Mouse (Mus musculus) cerebellum, postnatal 14 days (tissue): ENCODE measurements at regions not wholly inside any gene's neighbourhood (a gene's known extent, or its start where the extent isn't known, plus 50 kb on each side); places are given as distances from the start of the nearest gene placed in this dataset.
A peak's percentile ranks its signal among the peaks of the same experiment; 100 is the strongest.
"Not testable (repeated sequence)": the region's sequence is repeated elsewhere in the genome, so short reads cannot be mapped to it uniquely, and the experiment has no call there.

ENCODE experiments used
- DNase-seq, 2 experiments: peaks; one replicate each; pipeline ENCODE4 v3.0.0; 2021; ENCODE audit warnings: mixed read lengths in 2 of 2

- not testable (repeated sequence) for DNase-seq
These were observed 79.6 kb downstream of the Gm10715 start for GRCm38 (mm10) chr9:3116311-3116710.

GRCm38 (mm10) chr9:3161181-3161580 lies 124.5 kb downstream of the Gm10715 start:
- no peak for DNase-seq

DNA sequence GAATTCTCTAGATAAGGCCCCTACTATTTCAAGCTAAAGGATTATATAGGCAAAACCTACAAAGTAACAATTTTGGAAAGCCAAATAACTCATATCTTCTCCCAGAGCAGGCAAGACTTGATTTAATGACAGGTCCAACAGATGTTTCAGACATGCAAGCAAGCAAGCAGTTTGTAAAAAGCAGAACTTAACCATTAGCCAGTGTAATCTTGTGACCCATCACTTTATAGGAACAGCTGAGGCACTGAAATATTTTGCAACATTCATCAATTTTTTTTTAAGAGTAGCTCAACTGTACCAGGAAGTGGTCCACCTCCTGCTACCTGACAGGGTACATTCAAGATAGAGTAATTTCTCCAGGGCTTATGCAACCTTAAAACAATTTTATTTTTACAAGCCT lies 147.7 kb downstream of the Gm10715 start:
- no peak for DNase-seq

DNA sequence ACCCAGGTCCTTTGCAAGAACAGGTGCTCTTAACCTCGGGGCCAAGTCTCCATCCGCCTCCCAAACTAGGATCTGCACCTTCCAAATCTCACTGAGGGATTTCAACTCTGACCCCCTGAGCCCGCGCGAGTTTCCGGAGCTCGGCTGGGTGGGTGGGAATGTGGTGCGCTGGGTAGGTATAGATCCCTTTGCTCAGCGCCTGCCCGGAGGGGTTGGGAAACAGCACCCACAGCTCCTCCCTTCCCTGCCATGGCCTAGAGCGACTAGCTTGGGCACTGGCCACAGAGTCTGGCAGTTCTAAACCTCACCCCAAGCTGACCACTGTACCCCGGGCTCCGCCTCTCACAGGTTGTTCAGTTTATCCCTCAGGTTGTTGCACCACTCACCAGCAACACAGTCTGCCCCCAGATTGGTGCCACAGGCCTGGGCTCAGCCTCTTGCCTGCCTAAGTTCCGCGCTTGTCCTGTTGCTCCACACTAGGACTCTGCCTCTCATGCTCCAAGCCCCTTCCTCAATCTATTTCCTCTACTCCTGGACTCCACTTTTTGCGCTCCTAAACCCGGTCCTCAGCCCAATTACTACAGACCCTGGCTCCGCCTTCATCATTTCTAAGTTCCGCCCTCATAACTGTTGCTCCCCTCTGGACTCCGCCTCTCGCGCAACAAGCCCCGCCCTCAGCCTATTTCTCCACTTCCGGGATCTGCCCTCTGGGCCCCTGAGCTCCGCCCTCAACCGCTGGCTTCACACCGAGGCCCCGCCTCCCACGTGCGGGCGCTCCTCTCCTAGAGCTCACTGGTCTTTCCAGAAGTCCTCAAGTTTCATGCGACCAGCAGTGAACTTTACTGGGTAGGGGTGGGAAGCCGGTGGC lies 135.6 kb upstream of the Alkbh8 start:
- no peak for DNase-seq

- not testable (repeated sequence) for DNase-seq
These were observed 135.0 kb upstream of the Alkbh8 start for GRCm38 (mm10) chr9:3200019-3200347.

DNA sequence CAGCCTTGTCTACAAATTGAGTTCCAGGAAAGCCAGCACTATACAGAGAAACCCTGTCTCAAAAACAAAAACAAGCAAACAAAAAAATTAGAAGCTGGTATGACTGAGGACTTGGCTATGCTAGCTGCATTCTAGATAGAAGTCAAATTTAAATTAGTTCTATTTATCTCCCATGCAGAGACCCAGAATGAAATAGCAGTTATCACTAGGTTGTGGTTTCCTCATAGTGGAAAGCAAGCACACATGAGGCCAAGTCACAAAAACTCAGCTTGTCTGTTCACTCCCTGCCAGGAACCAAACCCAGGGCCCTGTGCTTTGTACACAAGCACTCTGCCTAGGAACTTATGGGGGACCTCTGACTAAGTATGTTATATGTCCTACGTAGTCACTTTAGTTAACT lies 126.8 kb upstream of the Alkbh8 start:
- not testable (repeated sequence) for DNase-seq

DNA sequence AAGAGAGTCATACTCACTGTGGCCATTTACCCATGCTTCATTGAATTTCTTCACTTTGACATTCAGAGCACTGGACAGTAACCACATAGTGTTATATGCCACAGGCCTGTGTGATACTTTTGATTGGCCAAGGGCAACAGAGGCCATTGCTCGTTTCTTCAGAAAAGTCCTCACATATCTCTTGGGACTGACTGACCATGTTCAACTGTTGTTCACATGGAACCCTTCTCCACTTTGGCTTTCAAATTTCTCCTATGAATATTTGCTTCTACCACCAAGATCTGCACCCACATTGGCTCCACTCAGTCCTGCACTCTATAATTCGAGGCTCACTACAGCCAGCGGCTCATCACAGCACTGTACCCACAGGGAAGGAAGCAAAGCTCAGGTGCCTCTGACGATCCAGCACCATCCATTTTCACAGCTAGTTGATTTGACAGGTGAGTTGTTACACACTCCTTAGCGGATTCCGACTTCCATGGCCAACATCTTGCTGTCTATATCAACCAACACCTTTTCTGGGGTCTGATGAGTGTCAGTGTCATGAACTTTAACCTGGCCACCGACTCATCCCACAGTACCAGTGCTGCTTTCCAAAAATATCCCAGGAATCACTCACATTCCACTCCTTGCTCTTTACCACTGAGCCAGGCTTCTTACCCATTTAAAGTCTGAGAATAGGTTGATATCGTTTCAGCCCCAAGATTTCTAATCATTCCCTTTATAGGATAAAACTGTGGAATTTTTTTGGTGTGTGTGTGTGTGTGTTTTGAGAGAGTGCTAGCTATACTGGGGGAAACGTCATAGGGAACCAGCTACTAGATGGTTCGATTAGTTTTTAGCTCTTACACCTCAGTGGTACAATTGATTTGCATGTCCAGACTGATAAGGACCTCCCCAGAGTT lies 76.3 kb upstream of the Alkbh8 start:
- peak; percentile 66 to 72 for DNase-seq

DNA sequence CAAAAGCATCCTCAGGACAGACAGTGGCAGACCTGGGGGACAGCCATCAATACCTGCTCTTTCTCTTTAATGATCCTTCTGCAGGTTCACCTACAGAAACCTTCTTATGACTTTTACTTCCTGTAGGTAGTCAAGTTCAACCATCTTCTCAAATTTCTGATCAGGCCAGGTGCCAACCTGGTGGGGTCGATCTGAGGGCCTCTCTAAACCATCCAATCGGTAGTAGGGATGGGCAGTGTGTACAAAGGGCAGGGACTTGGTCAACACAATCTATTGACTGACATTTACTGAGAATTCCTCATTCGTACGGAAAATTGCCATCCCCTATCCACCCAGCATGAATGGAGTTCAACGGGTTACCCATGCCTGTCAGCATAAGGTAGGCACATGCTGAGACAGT lies 74.8 kb upstream of the Alkbh8 start:
- DNase-seq: no peak

DNA sequence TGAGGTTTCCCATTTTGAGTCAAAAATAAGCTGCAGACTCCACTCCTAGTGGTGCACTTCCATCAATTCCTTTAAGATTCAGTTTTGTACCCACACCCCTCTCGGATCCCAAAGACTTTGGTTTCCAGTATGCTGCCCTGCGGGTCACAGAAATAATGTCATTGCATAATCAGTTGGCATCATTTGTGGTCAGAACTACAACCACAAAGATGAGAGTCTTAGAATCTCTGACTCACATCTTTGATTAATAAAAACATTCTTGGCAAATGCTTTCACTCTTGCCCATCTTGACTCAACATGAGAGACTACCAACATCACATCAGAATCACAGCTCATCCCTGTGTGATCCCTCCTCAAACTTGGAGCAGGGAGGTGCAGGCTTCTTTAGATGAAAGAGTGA lies 74.1 kb upstream of the Alkbh8 start:
- no peak for DNase-seq

DNA sequence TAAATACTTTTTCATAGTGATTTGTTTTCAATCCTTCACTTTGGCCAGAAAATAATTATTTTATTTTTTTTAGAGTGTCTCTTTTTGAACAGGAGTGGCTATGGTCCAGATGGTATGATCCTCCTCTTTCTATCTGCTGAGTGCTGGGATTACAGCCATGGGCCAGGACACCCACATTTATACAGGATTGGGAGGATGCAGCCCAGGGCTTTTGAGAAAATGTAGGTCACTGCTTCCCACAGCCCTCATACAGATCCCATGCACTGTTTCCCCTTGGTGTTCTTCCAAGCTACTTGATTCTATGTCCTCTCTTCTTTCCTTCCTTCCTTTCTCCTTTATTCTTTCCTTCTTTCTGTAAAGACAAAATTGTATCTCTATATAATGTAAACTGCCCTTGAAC lies 70.5 kb upstream of the Alkbh8 start:
- no peak for DNase-seq

- not testable (repeated sequence) for DNase-seq
These were observed 54.4 kb upstream of the Alkbh8 start for GRCm38 (mm10) chr9:3280496-3280895.

GRCm38 (mm10) chr9:3281906-3282305 lies 53.0 kb upstream of the Alkbh8 start:
- DNase-seq: peak; percentile 49 to 52

DNA sequence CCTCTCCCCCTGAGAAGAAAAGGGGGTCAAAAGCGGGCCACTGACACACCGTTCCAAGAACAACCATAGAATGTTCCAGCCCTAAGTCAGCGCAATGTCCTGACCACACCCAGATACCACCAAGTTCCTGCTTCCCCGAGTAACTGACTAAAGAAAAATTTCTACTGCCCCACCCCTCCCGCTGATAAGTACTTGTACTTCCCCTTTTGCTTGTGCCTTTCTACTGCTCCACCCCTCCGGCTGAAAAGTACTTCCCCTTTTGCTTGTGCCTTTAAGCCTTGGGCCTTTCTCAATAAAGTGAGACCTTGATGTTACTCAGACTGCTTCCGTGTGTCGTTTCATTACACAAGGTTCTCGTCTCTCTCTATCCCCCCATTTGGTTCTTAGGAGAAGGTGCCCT lies 51.6 kb upstream of the Alkbh8 start:
- DNase-seq: not testable (repeated sequence)
